ENCODE assay signal across 8 mouse cellular contexts in genomic region chr4:115738481-115738985, GRCm38 (mm10). TPM values are rescaled to one million over a fixed set of nuclear protein-coding genes. Genes with fewer than 3 reads are reported as not detected.
DNase-seq lines count a peak whose midpoint lies in the region; ATAC-seq and TF ChIP-seq lines count a peak whose summit lies in the region.

No protein-coding gene starts in this region.

- DNase-seq in left cerebral cortex, adult 2 months (ENCODE audit: extremely low spot score in 1 of 2, low spot score in 2 of 2), result no peak
- no peak for DNase-seq in left cerebral cortex, adult 8-10 months (ENCODE audit: low spot score in 2 of 2)
- peak; percentile 28 for DNase-seq in adrenal gland, postnatal 25 days
- DNase-seq in liver, embryonic 14.5 days (ENCODE audit: low read depth in 3 of 3, low spot score in 3 of 3), result no peak
- no peak for DNase-seq in ovary, postnatal 36 days (ENCODE audit: low spot score)
- DNase-seq in urinary bladder, postnatal 14 days (ENCODE audit: low spot score), result no peak

- peak overlapping the region; percentile 84 for H3K9ac ChIP-seq in heart, embryonic 16.5 days (ENCODE audit: low read length)
- peak overlapping the region; percentile 93 for H3K9ac ChIP-seq in liver, embryonic 14.5 days (replicated peaks)

- peaks cover 4% of the 10 kb centered on the region; the same call in 1 of the 2 replicates for H3K27me3 ChIP-seq in heart, embryonic 16.5 days (ENCODE audit: control insufficient read depth, insufficient read depth, low read length)
- no peaks in the 10 kb centered on the region for H3K27me3 ChIP-seq in liver, embryonic 14.5 days (ENCODE audit: control insufficient read depth, insufficient read depth, low read length)

- H3K4me1 ChIP-seq in heart, embryonic 16.5 days (ENCODE audit: control insufficient read depth, insufficient read depth, low read length), result peaks cover 16% of the 10 kb centered on the region
- peaks cover 9 to 11% of the 10 kb centered on the region in 2 experiments; a peak in 3 of 4 replicates for H3K4me1 ChIP-seq in liver, embryonic 14.5 days (replicated peaks; ENCODE audit: control insufficient read depth in 2 of 2, insufficient read depth in 2 of 2, low read length in 1 of 2)

- H3K9me3 ChIP-seq in heart, embryonic 16.5 days (replicated peaks; ENCODE audit: control insufficient read depth, low read length), result no peaks in the 10 kb centered on the region
- no peaks in the 10 kb centered on the region for H3K9me3 ChIP-seq in liver, embryonic 14.5 days (ENCODE audit: control insufficient read depth, low read length)

- peaks cover 13% of the 10 kb centered on the region for H3K36me3 ChIP-seq in heart, embryonic 16.5 days (ENCODE audit: control insufficient read depth, insufficient read depth)
- peaks cover 16% of the 10 kb centered on the region for H3K36me3 ChIP-seq in liver, embryonic 14.5 days (replicated peaks; ENCODE audit: control insufficient read depth, insufficient read depth, low read depth)

- 34% methylated on average over 13 of the region's 13 CpGs for WGBS in heart, embryonic 16.5 days
- 16% methylated on average over 13 of the region's 13 CpGs for WGBS in liver, embryonic 14.5 days (ENCODE audit: insufficient replicate concordance)

- intact Hi-C loops in left cerebral cortex, adult 2 months (cut with DNase I), result loop anchor here (10.0 kb wide), 1 partner anchor 744 kb away; no protein-coding TSS in a partner anchor

- H3K4me2 ChIP-seq in heart, embryonic 16.5 days (ENCODE audit: low read depth, low read length), result peak overlapping the region; percentile 90
- peak overlapping the region; percentile 87 for H3K4me2 ChIP-seq in liver, embryonic 14.5 days (ENCODE audit: low read depth)

- TF ChIP-seq CTCF in left cerebral cortex, adult 2 months (IDR thresholded peaks at IDR 0.05), result no peak
- no peak for TF ChIP-seq CTCF in liver, embryonic 14.5 days (IDR thresholded peaks at IDR 0.05; ENCODE audit: low read depth)

- H3K27ac ChIP-seq in left cerebral cortex, adult 2 months, result no peak overlapping the region
- peak overlapping the region; percentile 91; the same call in 1 of the 2 replicates for H3K27ac ChIP-seq in heart, embryonic 16.5 days (ENCODE audit: low read length)
- H3K27ac ChIP-seq in liver, embryonic 14.5 days, result no peak overlapping the region; the same call in 1 of the 2 replicates

- H3K4me3 ChIP-seq in left cerebral cortex, adult 2 months, result peak overlapping the region; percentile 90
- H3K4me3 ChIP-seq in heart, embryonic 16.5 days (ENCODE audit: low read length), result peak overlapping the region; percentile 88
- H3K4me3 ChIP-seq in liver, embryonic 14.5 days (ENCODE audit: insufficient read depth in 1 of 2, low read depth in 2 of 2, low read length in 2 of 2), result peak overlapping the region; percentile 73 to 94

- TF ChIP-seq EP300 in liver, embryonic 14.5 days (IDR thresholded peaks at IDR 0.05; ENCODE audit: low read depth), result no peak

- no peak for ATAC-seq in heart, embryonic 16.5 days (replicated peaks; ENCODE audit: extremely low read depth, insufficient read depth, low FRiP score)
- ATAC-seq in liver, embryonic 14.5 days (ENCODE audit: insufficient read depth), result no peak
- ATAC-seq in erythroid progenitor cell, adult 5-6 weeks (replicated peaks; ENCODE audit: low FRiP score, poor library complexity, severe bottlenecking), result no peak

RNA-seq across cellular contexts. Expression of gene Efcab14, which starts 1.0 kb away (rescaled TPM):
- total RNA-seq in left cerebral cortex, adult 2 months (2021), result 10 to 100 TPM; 50.7 to 52.5 TPM
- total RNA-seq in left cerebral cortex, adult 8-10 months (2022), result 10 to 100 TPM; 57.1 to 59.7 (median 57.6) TPM
- total RNA-seq in adrenal gland, postnatal 25 days (2021), result 79.3 and 85.8 TPM in 2 replicates
- 23.6 and 25.1 TPM in 2 replicates for polyA plus RNA-seq in heart, embryonic 16.5 days (2015; fragmentation: Nextera tagmentation; extraction: Ambion mirVana)
- polyA plus RNA-seq in liver, embryonic 14.5 days (2012; rRNA removed), result 6.0 and 6.9 TPM in 2 replicates
- polyA plus RNA-seq in liver, embryonic 14.5 days (2014; fragmentation: Nextera tagmentation; extraction: Ambion mirVana), result 12.0 and 12.6 TPM in 2 replicates
- 48.6 and 49.7 TPM in 2 replicates for total RNA-seq in erythroid progenitor cell, adult 5-6 weeks (2015; ENCODE audit: low replicate concordance)
- 30.9 and 37.1 TPM in 2 replicates for total RNA-seq in erythroid progenitor cell, adult 5-6 weeks (2017; ENCODE audit: low replicate concordance)

RNA-seq across cellular contexts. Expression of gene Tex38, which starts 42.3 kb away (rescaled TPM):
- under 1 TPM in 1 of 2 experiments, not detected in 1; 0.75 TPM for total RNA-seq in left cerebral cortex, adult 2 months (2021)
- total RNA-seq in left cerebral cortex, adult 8-10 months (2022), result 1 to 10 TPM in 1 of 4 experiments, under 1 TPM in 2, not detected in 1; 0.48 to 1.0 (median 0.95) TPM
- 2.2 and 3.7 TPM in 2 replicates for total RNA-seq in adrenal gland, postnatal 25 days (2021)
- polyA plus RNA-seq in heart, embryonic 16.5 days (2015; fragmentation: Nextera tagmentation; extraction: Ambion mirVana), result 0.19 TPM in 1 of 2 replicates, not detected in the other
- polyA plus RNA-seq in liver, embryonic 14.5 days (2012; rRNA removed), result 0.07 TPM in 1 of 2 replicates, not detected in the other
- polyA plus RNA-seq in liver, embryonic 14.5 days (2014; fragmentation: Nextera tagmentation; extraction: Ambion mirVana), result not detected in 2 replicates
- total RNA-seq in erythroid progenitor cell, adult 5-6 weeks (2015; ENCODE audit: low replicate concordance), result not detected in 2 replicates
- total RNA-seq in erythroid progenitor cell, adult 5-6 weeks (2017; ENCODE audit: low replicate concordance), result not detected in 2 replicates

RNA-seq across cellular contexts. Expression of gene Atpaf1, which starts 46.1 kb away (rescaled TPM):
- 10 to 100 TPM; 74.6 to 74.8 TPM for total RNA-seq in left cerebral cortex, adult 2 months (2021)
- total RNA-seq in left cerebral cortex, adult 8-10 months (2022), result 10 to 100 TPM; 77.6 to 82.8 (median 81.9) TPM
- 42.4 and 59.4 TPM in 2 replicates for total RNA-seq in adrenal gland, postnatal 25 days (2021)
- 65.5 and 69.9 TPM in 2 replicates for polyA plus RNA-seq in heart, embryonic 16.5 days (2015; fragmentation: Nextera tagmentation; extraction: Ambion mirVana)
- 5.5 and 8.5 TPM in 2 replicates for polyA plus RNA-seq in liver, embryonic 14.5 days (2012; rRNA removed)
- polyA plus RNA-seq in liver, embryonic 14.5 days (2014; fragmentation: Nextera tagmentation; extraction: Ambion mirVana), result 15.0 and 22.0 TPM in 2 replicates
- total RNA-seq in erythroid progenitor cell, adult 5-6 weeks (2015; ENCODE audit: low replicate concordance), result 4.2 and 5.8 TPM in 2 replicates
- 8.1 and 14.3 TPM in 2 replicates for total RNA-seq in erythroid progenitor cell, adult 5-6 weeks (2017; ENCODE audit: low replicate concordance)
